In genomic region chr5:81518720-81519496, GRCm38 (mm10) we compare ENCODE assay signal across 12 mouse cellular contexts.
DNase-seq lines count a peak whose midpoint lies in the region; ATAC-seq and TF ChIP-seq lines count a peak whose summit lies in the region.
"Had no signal": no experiment of that assay in that cellular context is flagged by ENCODE, and none has a peak within 500 bp of the region (broad histone marks: within the 10 kb centered on the region; RNA-seq: fewer than 3 reads in every experiment).

No protein-coding gene starts in this region.

- 60% methylated on average over 5 of the region's 5 CpGs for WGBS in kidney, postnatal 0 days
- 25% methylated on average over 5 of the region's 5 CpGs for WGBS in forebrain, embryonic 11.5 days
- 29% methylated on average over 5 of the region's 5 CpGs for WGBS in hindbrain, embryonic 16.5 days
- WGBS in neural tube, embryonic 11.5 days, result 40% methylated on average over 5 of the region's 5 CpGs
- 59% methylated on average over 5 of the region's 5 CpGs for WGBS in intestine, embryonic 15.5 days

- ATAC-seq in kidney, postnatal 0 days (replicated peaks; ENCODE audit: low FRiP score, low read depth), result no peak
- ATAC-seq in forebrain, embryonic 11.5 days (replicated peaks; ENCODE audit: low FRiP score), result peak; percentile 84
- ATAC-seq in hindbrain, embryonic 16.5 days, result peak; percentile 41; the same call in 1 of the 2 replicates
- peak; percentile 48 for ATAC-seq in neural tube, embryonic 11.5 days (ENCODE audit: insufficient read depth, low FRiP score, low TSS enrichment)
- no peak for ATAC-seq in intestine, embryonic 15.5 days

- no peak overlapping the region for H3K9ac ChIP-seq in kidney, postnatal 0 days (ENCODE audit: low read depth, low read length)
- no peak overlapping the region for H3K9ac ChIP-seq in forebrain, embryonic 11.5 days (ENCODE audit: low read length)
- H3K9ac ChIP-seq in hindbrain, embryonic 16.5 days (ENCODE audit: low read depth, low read length), result no peak overlapping the region
- no peak overlapping the region for H3K9ac ChIP-seq in neural tube, embryonic 11.5 days (ENCODE audit: low read length)
- H3K9ac ChIP-seq in intestine, embryonic 15.5 days, result no peak overlapping the region

- H3K36me3 ChIP-seq in kidney, postnatal 0 days (ENCODE audit: insufficient read depth, low read length), result no peaks in the 10 kb centered on the region
- no peaks in the 10 kb centered on the region for H3K36me3 ChIP-seq in forebrain, embryonic 11.5 days (ENCODE audit: control insufficient read depth, insufficient read depth, low read length)
- no peaks in the 10 kb centered on the region for H3K36me3 ChIP-seq in hindbrain, embryonic 16.5 days (ENCODE audit: control insufficient read depth, insufficient read depth, low read length)
- H3K36me3 ChIP-seq in neural tube, embryonic 11.5 days (ENCODE audit: control insufficient read depth, insufficient read depth, low read length), result no peaks in the 10 kb centered on the region
- no peaks in the 10 kb centered on the region for H3K36me3 ChIP-seq in intestine, embryonic 15.5 days

- peak overlapping the region; percentile 23 for H3K4me2 ChIP-seq in kidney, postnatal 0 days (ENCODE audit: low read length)
- H3K4me2 ChIP-seq in forebrain, embryonic 11.5 days (ENCODE audit: low read depth, low read length, severe bottlenecking), result peak overlapping the region; percentile 15; the same call in 1 of the 2 replicates
- no peak overlapping the region; the same call in 1 of the 2 replicates for H3K4me2 ChIP-seq in hindbrain, embryonic 16.5 days (ENCODE audit: low read length)
- no peak overlapping the region for H3K4me2 ChIP-seq in neural tube, embryonic 11.5 days (ENCODE audit: low read depth)
- H3K4me2 ChIP-seq in intestine, embryonic 15.5 days (replicated peaks), result no peak overlapping the region

- H3K27me3 ChIP-seq in kidney, postnatal 0 days (ENCODE audit: insufficient read depth, low read length), result no peaks in the 10 kb centered on the region
- H3K27me3 ChIP-seq in forebrain, embryonic 11.5 days (ENCODE audit: control insufficient read depth, insufficient read depth, low read length), result no peaks in the 10 kb centered on the region
- no peaks in the 10 kb centered on the region for H3K27me3 ChIP-seq in hindbrain, embryonic 16.5 days (replicated peaks; ENCODE audit: control insufficient read depth, insufficient read depth, low read length)
- no peaks in the 10 kb centered on the region for H3K27me3 ChIP-seq in neural tube, embryonic 11.5 days (ENCODE audit: control insufficient read depth, insufficient read depth, low read length)
- no peaks in the 10 kb centered on the region for H3K27me3 ChIP-seq in intestine, embryonic 15.5 days (replicated peaks)

- H3K4me1 ChIP-seq in kidney, postnatal 0 days (replicated peaks; ENCODE audit: insufficient read depth, low read length), result no peaks in the 10 kb centered on the region
- H3K4me1 ChIP-seq in forebrain, embryonic 11.5 days (replicated peaks; ENCODE audit: control insufficient read depth, insufficient read depth, low read length), result no peaks in the 10 kb centered on the region; the same call in 1 of the 2 replicates
- peaks cover 7% of the 10 kb centered on the region for H3K4me1 ChIP-seq in hindbrain, embryonic 16.5 days (ENCODE audit: control insufficient read depth, insufficient read depth, low read depth, low read length)
- H3K4me1 ChIP-seq in neural tube, embryonic 11.5 days (ENCODE audit: control insufficient read depth, insufficient read depth, low read length), result no peaks in the 10 kb centered on the region
- H3K4me1 ChIP-seq in intestine, embryonic 15.5 days (replicated peaks), result no peaks in the 10 kb centered on the region

- DNase-seq in kidney, postnatal 0 days (ENCODE audit: low spot score), result no peak
- DNase-seq in kidney, adult 9 months, result no peak
- DNase-seq in forebrain, embryonic 11.5 days (ENCODE audit: low spot score), result no peak
- no peak for DNase-seq in neural tube, embryonic 11.5 days (ENCODE audit: low spot score)
- no peak for DNase-seq in spleen, postnatal 4 days (ENCODE audit: low spot score in 2 of 2)
- no peak for DNase-seq in thymus, adult 18-20 months
- DNase-seq: right cerebral cortex, postnatal 4 days; thymus, postnatal 4 days had no signal

- no peak for TF ChIP-seq CTCF in kidney, postnatal 0 days (IDR thresholded peaks at IDR 0.05; ENCODE audit: low read depth)

- H3K4me3 ChIP-seq in kidney, postnatal 0 days (replicated peaks; ENCODE audit: low read depth, low read length), result no peak overlapping the region
- no peak overlapping the region for H3K4me3 ChIP-seq in forebrain, embryonic 11.5 days (ENCODE audit: low read depth, low read length)
- H3K4me3 ChIP-seq in hindbrain, embryonic 16.5 days (ENCODE audit: low read length), result no peak overlapping the region
- no peak overlapping the region for H3K4me3 ChIP-seq in neural tube, embryonic 11.5 days (ENCODE audit: low read depth, low read length)
- H3K4me3 ChIP-seq in intestine, embryonic 15.5 days (replicated peaks), result no peak overlapping the region
- H3K4me3 ChIP-seq: heart, adult 2 months had no signal

- peak overlapping the region; percentile 36; the same call in 1 of the 2 replicates for H3K27ac ChIP-seq in kidney, postnatal 0 days
- H3K27ac ChIP-seq in forebrain, embryonic 11.5 days (ENCODE audit: low read depth, low read length), result 0 out of 2 replicates have a peak overlapping the region, but pooled peaks have one; percentile 21
- no peak overlapping the region for H3K27ac ChIP-seq in hindbrain, embryonic 16.5 days (ENCODE audit: low read depth, low read length)
- H3K27ac ChIP-seq in neural tube, embryonic 11.5 days (ENCODE audit: low read depth, low read length), result no peak overlapping the region
- no peak overlapping the region for H3K27ac ChIP-seq in intestine, embryonic 15.5 days
- H3K27ac ChIP-seq: macrophage had no signal

- H3K9me3 ChIP-seq in kidney, postnatal 0 days (replicated peaks; ENCODE audit: low read length), result no peaks in the 10 kb centered on the region
- H3K9me3 ChIP-seq in forebrain, embryonic 11.5 days (ENCODE audit: control insufficient read depth, low read length), result no peaks in the 10 kb centered on the region
- no peaks in the 10 kb centered on the region for H3K9me3 ChIP-seq in hindbrain, embryonic 16.5 days (ENCODE audit: control insufficient read depth, low read length)
- H3K9me3 ChIP-seq in neural tube, embryonic 11.5 days (ENCODE audit: control insufficient read depth, low read length), result no peaks in the 10 kb centered on the region
- no peaks in the 10 kb centered on the region for H3K9me3 ChIP-seq in intestine, embryonic 15.5 days

Comparison
In these comparisons a context has a peak if more than half of its experiments do, and no peak if none do; other contexts are left out.
1. ATAC-seq: peak in forebrain, embryonic 11.5 days (single experiment), hindbrain, embryonic 16.5 days (single experiment) and neural tube, embryonic 11.5 days (single experiment); none in kidney, postnatal 0 days (single experiment) and intestine, embryonic 15.5 days (single experiment).
2. H3K27ac ChIP-seq: peak in kidney, postnatal 0 days (single experiment) and forebrain, embryonic 11.5 days (single experiment); none in hindbrain, embryonic 16.5 days (single experiment), neural tube, embryonic 11.5 days (single experiment) and intestine, embryonic 15.5 days (single experiment).
3. H3K4me2 ChIP-seq: peak in kidney, postnatal 0 days (single experiment) and forebrain, embryonic 11.5 days (single experiment); none in hindbrain, embryonic 16.5 days (single experiment), neural tube, embryonic 11.5 days (single experiment) and intestine, embryonic 15.5 days (single experiment).